Mouse (Mus musculus) embryonic stem cell, embryonic (primary cell): ENCODE data around the gene AC131692.1.

Experiments used
- CTCF ChIA-PET, 4 experiments: fragments of 300-600 bp in 2 of 4; fragments of 350-600 bp in 2 of 4; sonication (Branson Sonifier 250); formaldehyde crosslinking; loops; one replicate each; lab custom pipeline; 2022; ENCODE audit warnings: inconsistent platforms in 2 of 4; lab: Charles Lee
- POLR2A ChIA-PET, 4 experiments: fragments of 300-600 bp in 2 of 4; fragments of 350-600 bp in 2 of 4; sonication (Branson Sonifier 250); formaldehyde crosslinking; loops; one replicate each; lab custom pipeline; 2022; ENCODE audit warnings: antibody characterized with exemption in 4 of 4, inconsistent platforms in 1 of 4; lab: Charles Lee

The AC131692.1 gene

GRCm38 (mm10) chr19:6094119-6094518, at the start of gene AC131692.1:
Gene AC131692.1, plus strand, starts transcription at chr19:6094419.
- ChIA-PET CTCF (no interaction called here), POLR2A (interaction anchor here in 2 of 4 experiments (0.6 to 43.4 kb wide), 9 partner anchors 9 to 35 kb away, joined by 3 to 1520 read pairs (median 7); partner anchors contain the start of genes Cdca5 (in 2 of the 2), Tm7sf2 (in 2 of the 2), Vps51 (in 2 of the 2) and Zfpl1 (in 2 of the 2))

- ChIA-PET CTCF (interaction anchor here (0.6 to 2.1 kb wide), 29 partner anchors 8 to 542 kb away, joined by 3 to 12 read pairs (median 4); partner anchors contain the start of genes Arl2 (in 1 of the 4), Capn1 (in 1 of the 4), Cdca5 (in 1 of the 4) and Pola2 (in 1 of the 4)), POLR2A (interaction anchor here (0.6 to 47.9 kb wide), 91 partner anchors 9 to 622 kb away, joined by 3 to 1520 read pairs (median 5); partner anchors contain the start of genes Capn1 (in 4 of the 4), Fau (in 3 of the 4), Mrpl49 (in 3 of the 4) and Pola2 (in 3 of the 4))
Measured at GRCm38 (mm10) chr19:6045366-6046293, 48.6 kb upstream of the AC131692.1 start.

GRCm38 (mm10) chr19:6046294-6047153, 47.7 kb upstream of the AC131692.1 start, which contains the start of gene Syvn1:
Gene Syvn1, plus strand, starts transcription at chr19:6046576.
- POLR2A ChIA-PET = interaction anchor here (0.6 to 47.9 kb wide), 94 partner anchors 8 to 623 kb away, joined by 3 to 1520 read pairs (median 4); partner anchors contain the start of genes Capn1 (in 4 of the 4), Fau (in 3 of the 4), Mrpl49 (in 3 of the 4) and Pola2 (in 3 of the 4)
- CTCF ChIA-PET = interaction anchor here in 3 of 4 experiments (0.6 to 2.1 kb wide), 25 partner anchors 9 to 541 kb away, joined by 3 to 12 read pairs (median 4); partner anchors contain the start of genes Arl2 (in 1 of the 3), Capn1 (in 1 of the 3), Pola2 (in 1 of the 3) and Tm7sf2 (in 1 of the 3)

- ChIA-PET POLR2A (interaction anchor here (0.7 to 47.9 kb wide), 30 partner anchors 7 to 557 kb away, joined by 3 to 1520 read pairs (median 8); partner anchors contain the start of genes Znhit2 (in 3 of the 4), Cdca5 (in 2 of the 4), Fau (in 2 of the 4) and Mrpl49 (in 2 of the 4)), CTCF (interaction anchor here in 3 of 4 experiments (0.6 to 2.1 kb wide), 3 partner anchors 40 to 287 kb away, joined by 4 to 12 read pairs (median 4); no protein-coding TSS in a partner anchor)
Measured at GRCm38 (mm10) chr19:6047154-6047898, 46.9 kb upstream of the AC131692.1 start.

- CTCF ChIA-PET = no interaction called here
- POLR2A ChIA-PET = interaction anchor here in 3 of 4 experiments (0.7 to 47.9 kb wide), 7 partner anchors 10 to 104 kb away, joined by 3 to 1520 read pairs (median 17); partner anchors contain the start of genes Cdca5 (in 2 of the 3), Fau (in 2 of the 3), Mrpl49 (in 2 of the 3) and Zfpl1 (in 2 of the 3)
Measured at GRCm38 (mm10) chr19:6047899-6048166, 46.4 kb upstream of the AC131692.1 start.

GRCm38 (mm10) chr19:6048681-6049410, 45.4 kb upstream of the AC131692.1 start:
- POLR2A ChIA-PET = interaction anchor here in 3 of 4 experiments (0.6 to 47.9 kb wide), 6 partner anchors 27 to 486 kb away, joined by 3 to 1520 read pairs (median 14); partner anchors contain the start of genes Cdca5 (in 2 of the 3), Gm28374 (in 2 of the 3), Tm7sf2 (in 2 of the 3) and Tmem262 (in 2 of the 3)
- CTCF ChIA-PET = interaction anchor here in 1 of 4 experiments (0.5 kb wide), 1 partner anchor 41 kb away, joined by 5 read pairs; no protein-coding TSS in a partner anchor

GRCm38 (mm10) chr19:6052516-6052915, 41.7 kb upstream of the AC131692.1 start:
- ChIA-PET POLR2A (interaction anchor here in 3 of 4 experiments (0.6 to 47.9 kb wide), 36 partner anchors 8 to 248 kb away, joined by 3 to 1520 read pairs (median 4); partner anchors contain the start of genes Cdca5 (in 3 of the 3), Tm7sf2 (in 3 of the 3), Vps51 (in 3 of the 3) and Gm28374 (in 2 of the 3)), CTCF (interaction anchor here in 2 of 4 experiments (0.9 to 1.7 kb wide), 2 partner anchors 14 to 179 kb away, joined by 3 to 6 read pairs; no protein-coding TSS in a partner anchor)

GRCm38 (mm10) chr19:6054296-6054695, 39.9 kb upstream of the AC131692.1 start:
- ChIA-PET CTCF (interaction anchor here in 2 of 4 experiments (0.8 to 1.6 kb wide), 2 partner anchors 13 kb away, joined by 3 to 8 read pairs; partner anchors contain the start of gene Tm7sf2 (in 1 of the 2)), POLR2A (interaction anchor here in 3 of 4 experiments (0.5 to 47.9 kb wide), 22 partner anchors 6 to 391 kb away, joined by 3 to 1520 read pairs (median 4); partner anchors contain the start of genes Cdca5 (in 3 of the 3), Tm7sf2 (in 3 of the 3), Zfpl1 (in 3 of the 3) and Gm28374 (in 2 of the 3))

GRCm38 (mm10) chr19:6056696-6057095, 37.5 kb upstream of the AC131692.1 start:
- CTCF ChIA-PET = interaction anchor here in 1 of 4 experiments (0.6 kb wide), 2 partner anchors 179 to 544 kb away, joined by 4 to 5 read pairs; no protein-coding TSS in a partner anchor

GRCm38 (mm10) chr19:6057313-6058096, 36.7 kb upstream of the AC131692.1 start, which contains the start of the genes Mrpl49 and Fau:
Gene Mrpl49, minus strand, starts transcription at chr19:6057785.
Gene Fau, plus strand, starts transcription at chr19:6057844.
- ChIA-PET POLR2A (interaction anchor here (0.5 to 47.9 kb wide), 45 partner anchors 1 to 568 kb away, joined by 3 to 1520 read pairs (median 4); partner anchors contain the start of genes Cdca5 (in 3 of the 4), Syvn1 (in 3 of the 4), Zfpl1 (in 3 of the 4) and Gm28374 (in 2 of the 4)), CTCF (interaction anchor here in 2 of 4 experiments (0.6 to 0.9 kb wide), 3 partner anchors 14 to 271 kb away, joined by 3 to 4 read pairs (median 3); no protein-coding TSS in a partner anchor)

More at GRCm38 (mm10) chr19:6056696-6057095, 37.5 kb upstream of the AC131692.1 start:
- POLR2A ChIA-PET = interaction anchor here (0.6 to 47.9 kb wide), 31 partner anchors 2 to 527 kb away, joined by 3 to 1520 read pairs (median 4); partner anchors contain the start of genes Cdca5 (in 3 of the 4), Zfpl1 (in 3 of the 4), Gm28374 (in 2 of the 4) and Snx15 (in 2 of the 4)

GRCm38 (mm10) chr19:6058513-6058912, 35.7 kb upstream of the AC131692.1 start:
- ChIA-PET CTCF (interaction anchor here in 1 of 4 experiments (0.9 to 1.4 kb wide), 2 partner anchors 9 to 272 kb away, joined by 3 to 10 read pairs; partner anchors contain the start of gene Tm7sf2), POLR2A (interaction anchor here in 3 of 4 experiments (0.6 to 47.9 kb wide), 28 partner anchors 0 to 548 kb away, joined by 3 to 1520 read pairs (median 4); partner anchors contain the start of genes Cdca5 (in 3 of the 3), Zfpl1 (in 3 of the 3), Gm28374 (in 2 of the 3) and Syvn1 (in 2 of the 3))

GRCm38 (mm10) chr19:6058966-6059365, 35.3 kb upstream of the AC131692.1 start:
- CTCF ChIA-PET = interaction anchor here in 2 of 4 experiments (0.6 to 1.4 kb wide), 3 partner anchors 8 to 272 kb away, joined by 3 to 10 read pairs (median 3); partner anchors contain the start of gene Tm7sf2 (in 1 of the 2)

GRCm38 (mm10) chr19:6061021-6061533, 33.1 kb upstream of the AC131692.1 start, which contains the start of gene Znhit2:
Gene Znhit2, plus strand, starts transcription at chr19:6061192.
- POLR2A ChIA-PET = interaction anchor here (0.6 to 47.9 kb wide), 64 partner anchors 2 to 1205 kb away, joined by 3 to 1520 read pairs (median 4); partner anchors contain the start of genes Cdca5 (in 4 of the 4), Zfpl1 (in 4 of the 4), Sac3d1 (in 3 of the 4) and Snx15 (in 3 of the 4)
- CTCF ChIA-PET = interaction anchor here in 3 of 4 experiments (0.5 to 2.1 kb wide), 11 partner anchors 9 to 209 kb away, joined by 3 to 11 read pairs (median 4); partner anchors contain the start of genes Capn1 (in 1 of the 3), Cdc42ep2 (in 1 of the 3), Cdca5 (in 1 of the 3) and Gpha2 (in 1 of the 3)

More at GRCm38 (mm10) chr19:6058966-6059365, 35.3 kb upstream of the AC131692.1 start:
- POLR2A ChIA-PET = interaction anchor here in 3 of 4 experiments (0.6 to 47.9 kb wide), 28 partner anchors 0 to 549 kb away, joined by 3 to 1520 read pairs (median 4); partner anchors contain the start of genes Cdca5 (in 3 of the 3), Syvn1 (in 3 of the 3), Zfpl1 (in 3 of the 3) and Gm28374 (in 2 of the 3)
